Mouse (Mus musculus) megakaryocyte-erythroid progenitor cell, adult 5-6 weeks (primary cell): ENCODE data around the gene Spdl1. TPM values are rescaled to one million over a fixed set of nuclear protein-coding genes. Genes with fewer than 3 reads are reported as not detected.

ENCODE experiments used
- ATAC-seq: replicated peaks from 2 replicates; pipeline ENCODE4 v1.8.0; 2016; ENCODE audit warnings: mild to moderate bottlenecking, inconsistent platforms; ENCODE audit not compliant: severe bottlenecking, poor library complexity, low FRiP score, low TSS enrichment
- total RNA-seq, 2 experiments: library from RNA; stranded (forward) in 1 of 2; stranded (reverse) in 1 of 2; fragments of 200-1000, 215-1000 nt in 1 of 2; fragments of >200 nt in 1 of 2; fragmentation: Nextera tagmentation in 1 of 2; gene quantifications; 2 replicates each; pipeline ENCODE4 v1.2.3; 2014 to 2017

Spdl1 gene
- 19.2 and 28.0 TPM in 2 replicates for total RNA-seq (2014; fragmentation: Nextera tagmentation)
- 36.4 and 44.1 TPM in 2 replicates for total RNA-seq (2017)

GRCm38 (mm10) chr11:34833318-34834086 lies at the start of gene Spdl1:
Gene Spdl1, minus strand, starts transcription at chr11:34833641.
- peak; percentile 95 for ATAC-seq

- ATAC-seq, result no peak
Observed at GRCm38 (mm10) chr11:34881528-34881927, 48.1 kb upstream of the Spdl1 start.

- ATAC-seq, result no peak
Observed at GRCm38 (mm10) chr11:34879678-34880077, 46.2 kb upstream of the Spdl1 start.

GRCm38 (mm10) chr11:34873861-34874260 lies 40.4 kb upstream of the Spdl1 start:
- no peak for ATAC-seq

GRCm38 (mm10) chr11:34872432-34872831 lies 39.0 kb upstream of the Spdl1 start:
- ATAC-seq, result no peak

GRCm38 (mm10) chr11:34871991-34872390 lies 38.5 kb upstream of the Spdl1 start:
- ATAC-seq, result no peak

GRCm38 (mm10) chr11:34871456-34871855 lies 38.0 kb upstream of the Spdl1 start:
- no peak for ATAC-seq

GRCm38 (mm10) chr11:34868626-34869025 lies 35.2 kb upstream of the Spdl1 start:
- no peak for ATAC-seq

- ATAC-seq, result no peak
Observed at GRCm38 (mm10) chr11:34865741-34866270, 32.4 kb upstream of the Spdl1 start.

GRCm38 (mm10) chr11:34865181-34865580 lies 31.7 kb upstream of the Spdl1 start:
- no peak for ATAC-seq

GRCm38 (mm10) chr11:34856652-34857051 lies 23.2 kb upstream of the Spdl1 start:
- no peak for ATAC-seq

- no peak for ATAC-seq
Observed at GRCm38 (mm10) chr11:34846268-34846652, 12.8 kb upstream of the Spdl1 start.

- ATAC-seq, result no peak
Observed at GRCm38 (mm10) chr11:34845567-34846267, 12.3 kb upstream of the Spdl1 start.

GRCm38 (mm10) chr11:34843517-34843916 lies 10.1 kb upstream of the Spdl1 start:
- ATAC-seq, result 0 out of 2 replicates have a peak, but pooled peaks have one; percentile 52

GRCm38 (mm10) chr11:34840283-34840682 lies 6.8 kb upstream of the Spdl1 start:
- ATAC-seq, result no peak

- ATAC-seq, result no peak
Observed at GRCm38 (mm10) chr11:34839051-34839450, 5.6 kb upstream of the Spdl1 start.

- no peak for ATAC-seq
Observed at GRCm38 (mm10) chr11:34836272-34836671, 2.8 kb upstream of the Spdl1 start.

- ATAC-seq, result no peak
Observed at GRCm38 (mm10) chr11:34832678-34833077, 763 bp downstream of the Spdl1 start.

GRCm38 (mm10) chr11:34827803-34828202 lies 5.6 kb downstream of the Spdl1 start:
- no peak for ATAC-seq

- ATAC-seq, result no peak
Observed at GRCm38 (mm10) chr11:34826940-34827339, 6.5 kb downstream of the Spdl1 start.

GRCm38 (mm10) chr11:34824791-34825190 lies 8.7 kb downstream of the Spdl1 start:
- no peak for ATAC-seq
